Mouse (Mus musculus): ENCODE measurements around the gene Esd.

DNA sequence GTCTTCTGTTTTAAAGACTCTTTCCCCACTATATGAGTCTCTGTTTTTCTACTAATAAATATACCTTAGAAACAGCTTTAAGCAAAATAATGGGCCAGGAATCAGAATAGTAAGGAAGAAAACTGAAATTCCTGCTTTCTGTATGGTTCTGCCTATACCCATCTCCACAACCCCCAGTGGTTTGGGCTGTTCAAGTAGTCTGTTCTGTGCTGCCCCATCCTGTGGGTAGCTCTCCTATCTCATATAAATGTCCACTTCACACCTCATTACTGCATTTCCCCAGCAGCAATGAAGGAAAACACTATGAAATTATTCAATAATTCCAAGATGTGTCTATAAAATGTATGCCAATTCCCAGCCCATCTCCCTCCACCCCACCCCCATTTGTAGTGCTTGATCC, 34.7 kb upstream of the Esd start:
- TF ChIP-seq CTCF (IDR thresholded peaks at IDR 0.05) (no peak), EP300 (IDR thresholded peaks at IDR 0.05) (no peak)
